Mouse (Mus musculus): ENCODE measurements at regions not wholly inside any gene's neighbourhood (a gene's known extent, or its start where the extent isn't known, plus 50 kb on each side); places are given as distances from the start of the nearest gene placed in this dataset.

GRCm38 (mm10) chr5:18502831-18503230 lies 142.7 kb upstream of the Gnai1 start:
- 16% methylated on average over 12 of the region's 12 CpGs for WGBS

DNA sequence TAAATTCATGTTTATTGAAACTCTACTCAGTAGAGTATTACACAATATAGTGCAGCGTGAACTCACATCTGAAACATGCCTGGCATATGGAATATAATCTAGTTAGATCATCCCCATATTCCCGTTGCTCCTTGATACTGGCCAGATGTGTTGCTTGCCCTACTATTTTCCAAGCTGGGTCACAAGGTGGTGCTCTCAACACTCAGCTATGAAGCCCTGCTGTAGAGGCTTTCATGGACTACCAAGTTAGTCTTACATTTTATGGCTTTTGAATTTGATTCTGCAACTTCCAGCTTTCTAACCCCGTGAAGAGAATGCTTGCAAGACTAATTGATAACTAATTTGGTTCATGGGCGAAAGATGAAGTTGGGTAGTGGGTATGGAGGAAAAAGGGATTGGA lies 134.2 kb upstream of the Gnai1 start:
- H3K4me2 ChIP-seq (replicated peaks; ENCODE audit: low read depth, low read length): no peak overlapping the region
- no peaks in the 10 kb centered on the region for H3K4me1 ChIP-seq (ENCODE audit: insufficient read depth, low read depth, low read length)
- no peaks in the 10 kb centered on the region for H3K36me3 ChIP-seq (ENCODE audit: insufficient read depth, low read length)
- no peak overlapping the region for H3K9ac ChIP-seq (replicated peaks; ENCODE audit: low read depth)
- H3K27me3 ChIP-seq (replicated peaks; ENCODE audit: insufficient read depth, low read length): no peaks in the 10 kb centered on the region
- H3K4me3 ChIP-seq (ENCODE audit: low read depth, low read length): no peak overlapping the region
- DNase-seq (ENCODE audit: low spot score) (no peak), ATAC-seq (no peak)
- 69% methylated on average over 4 of the region's 4 CpGs for whole genome bisulfite sequencing
- H3K27ac ChIP-seq (ENCODE audit: low read length): no peak overlapping the region
- no peaks in the 10 kb centered on the region for H3K9me3 ChIP-seq (ENCODE audit: low read length)
- no peak for TF ChIP-seq EP300 (IDR thresholded peaks at IDR 0.05)
- no peak for TF ChIP-seq CTCF (IDR thresholded peaks at IDR 0.05)

More at GRCm38 (mm10) chr5:18502831-18503230, 142.7 kb upstream of the Gnai1 start:
- Histone ChIP-seq H3K36me3 (ENCODE audit: insufficient read depth, low read length) (no peaks in the 10 kb centered on the region), H3K4me1 (ENCODE audit: insufficient read depth, low read depth, low read length) (no peaks in the 10 kb centered on the region), H3K9me3 (ENCODE audit: low read length) (no peaks in the 10 kb centered on the region), H3K4me3 (ENCODE audit: low read depth, low read length) (no peak overlapping the region), H3K4me2 (replicated peaks; ENCODE audit: low read depth, low read length) (no peak overlapping the region), H3K27me3 (replicated peaks; ENCODE audit: insufficient read depth, low read length) (no peaks in the 10 kb centered on the region), H3K27ac (ENCODE audit: low read length) (no peak overlapping the region), H3K9ac (replicated peaks; ENCODE audit: low read depth) (no peak overlapping the region)
- ATAC-seq (peak; percentile 57), DNase-seq (ENCODE audit: low spot score) (peak; percentile 42)
- TF ChIP-seq CTCF (IDR thresholded peaks at IDR 0.05) (peak; percentile 53), EP300 (IDR thresholded peaks at IDR 0.05) (no peak)

DNA sequence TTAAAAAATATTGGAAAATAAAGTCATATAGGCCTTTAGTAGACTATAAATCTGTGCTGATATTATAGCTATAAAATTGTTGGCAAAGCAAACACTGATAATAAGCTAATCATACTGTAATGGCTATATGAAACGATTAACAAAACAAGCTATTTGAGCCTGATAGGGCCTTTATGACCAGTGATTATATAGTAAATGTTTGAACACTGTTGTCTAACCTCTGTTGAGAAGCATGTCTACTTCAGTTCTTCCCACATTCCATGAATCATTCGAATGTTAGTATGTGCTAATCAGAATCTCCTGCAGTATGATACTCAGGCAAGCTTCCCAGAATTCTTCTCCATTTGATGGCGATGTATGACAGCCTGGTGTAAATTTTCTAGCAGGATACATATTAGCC lies 129.6 kb upstream of the Gnai1 start:
- no peak overlapping the region for H3K9ac ChIP-seq (replicated peaks; ENCODE audit: low read depth)
- 70% methylated on average over 3 of the region's 3 CpGs for WGBS
- no peaks in the 10 kb centered on the region for H3K9me3 ChIP-seq (ENCODE audit: low read length)
- no peak overlapping the region for H3K27ac ChIP-seq (ENCODE audit: low read length)
- no peak overlapping the region for H3K4me3 ChIP-seq (ENCODE audit: low read depth, low read length)
- no peak overlapping the region for H3K4me2 ChIP-seq (replicated peaks; ENCODE audit: low read depth, low read length)
- H3K36me3 ChIP-seq (ENCODE audit: insufficient read depth, low read length): no peaks in the 10 kb centered on the region
- H3K27me3 ChIP-seq (replicated peaks; ENCODE audit: insufficient read depth, low read length): no peaks in the 10 kb centered on the region
- no peak for DNase-seq (ENCODE audit: low spot score)
- no peak for ATAC-seq
- TF ChIP-seq EP300 (IDR thresholded peaks at IDR 0.05) (no peak), CTCF (IDR thresholded peaks at IDR 0.05) (no peak)
- no peaks in the 10 kb centered on the region for H3K4me1 ChIP-seq (ENCODE audit: insufficient read depth, low read depth, low read length)

- TF ChIP-seq EP300 (IDR thresholded peaks at IDR 0.05) (no peak), CTCF (IDR thresholded peaks at IDR 0.05) (no peak)
- Histone ChIP-seq H3K36me3 (ENCODE audit: insufficient read depth, low read length) (no peaks in the 10 kb centered on the region), H3K9me3 (ENCODE audit: low read length) (no peaks in the 10 kb centered on the region), H3K27ac (ENCODE audit: low read length) (no peak overlapping the region), H3K9ac (replicated peaks; ENCODE audit: low read depth) (no peak overlapping the region), H3K4me1 (ENCODE audit: insufficient read depth, low read depth, low read length) (no peaks in the 10 kb centered on the region), H3K4me3 (ENCODE audit: low read depth, low read length) (no peak overlapping the region), H3K4me2 (replicated peaks; ENCODE audit: low read depth, low read length) (no peak overlapping the region), H3K27me3 (replicated peaks; ENCODE audit: insufficient read depth, low read length) (no peaks in the 10 kb centered on the region)
- DNase-seq (ENCODE audit: low spot score) (no peak), ATAC-seq (no peak)
- WGBS: 21% methylated on average over 1 of the region's 1 CpGs
Observed at GRCm38 (mm10) chr5:18487076-18487772, 127.1 kb upstream of the Gnai1 start.

GRCm38 (mm10) chr5:18484376-18484775 lies 124.2 kb upstream of the Gnai1 start:
- DNase-seq (ENCODE audit: low spot score): no peak
- no peak for TF ChIP-seq EP300 (IDR thresholded peaks at IDR 0.05)
- no peak for TF ChIP-seq CTCF (IDR thresholded peaks at IDR 0.05)
- no peaks in the 10 kb centered on the region for H3K36me3 ChIP-seq (ENCODE audit: insufficient read depth, low read length)
- no peaks in the 10 kb centered on the region for H3K9me3 ChIP-seq (ENCODE audit: low read length)
- ATAC-seq: no peak
- H3K4me2 ChIP-seq (replicated peaks; ENCODE audit: low read depth, low read length): no peak overlapping the region
- no peaks in the 10 kb centered on the region for H3K27me3 ChIP-seq (replicated peaks; ENCODE audit: insufficient read depth, low read length)
- no peak overlapping the region for H3K9ac ChIP-seq (replicated peaks; ENCODE audit: low read depth)
- no peak overlapping the region for H3K4me3 ChIP-seq (ENCODE audit: low read depth, low read length)
- no peaks in the 10 kb centered on the region for H3K4me1 ChIP-seq (ENCODE audit: insufficient read depth, low read depth, low read length)
- H3K27ac ChIP-seq (ENCODE audit: low read length): no peak overlapping the region

DNA sequence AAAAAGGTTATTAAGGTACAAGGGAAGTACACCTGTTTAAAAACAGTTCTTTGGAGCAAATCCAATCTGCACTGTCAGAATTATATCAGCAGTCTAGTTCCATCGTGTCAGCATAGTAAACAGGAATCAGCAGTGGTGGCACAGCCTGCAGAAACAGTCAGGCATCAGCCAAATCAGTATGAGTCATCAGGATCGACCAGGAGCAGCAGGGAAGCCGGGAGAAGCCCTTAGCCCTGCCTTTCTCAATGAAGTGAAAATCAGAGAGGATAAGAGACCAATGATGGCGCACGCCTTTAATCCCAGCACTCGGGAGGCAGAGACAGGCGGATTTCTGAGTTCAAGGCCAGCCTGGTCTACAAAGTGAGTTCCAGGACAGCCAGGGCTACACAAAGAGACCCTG lies 118.3 kb upstream of the Gnai1 start:
- H3K27ac ChIP-seq (ENCODE audit: low read length): no peak overlapping the region
- DNase-seq (ENCODE audit: low spot score) (no peak), ATAC-seq (no peak)
- H3K9ac ChIP-seq (replicated peaks; ENCODE audit: low read depth): no peak overlapping the region
- 72% methylated on average over 7 of the region's 7 CpGs for WGBS
- H3K36me3 ChIP-seq (ENCODE audit: insufficient read depth, low read length): no peaks in the 10 kb centered on the region
- no peak overlapping the region for H3K4me3 ChIP-seq (ENCODE audit: low read depth, low read length)
- H3K4me1 ChIP-seq (ENCODE audit: insufficient read depth, low read depth, low read length): no peaks in the 10 kb centered on the region
- no peak overlapping the region for H3K4me2 ChIP-seq (replicated peaks; ENCODE audit: low read depth, low read length)
- no peaks in the 10 kb centered on the region for H3K9me3 ChIP-seq (ENCODE audit: low read length)
- no peaks in the 10 kb centered on the region for H3K27me3 ChIP-seq (replicated peaks; ENCODE audit: insufficient read depth, low read length)
- no peak for TF ChIP-seq CTCF (IDR thresholded peaks at IDR 0.05)
- TF ChIP-seq EP300 (IDR thresholded peaks at IDR 0.05): no peak

All from lung, postnatal 0 days (tissue).